Mouse (Mus musculus) urinary bladder, postnatal 36 days (tissue): ENCODE results near the gene 4930519P11Rik.

Experiments used
- DNase-seq, 2 experiments: peaks; one replicate each; pipeline ENCODE4 v3.0.0; 2022; ENCODE audit warnings: low spot score in 2 of 2, mixed read lengths in 1 of 2

The 4930519P11Rik gene

DNA sequence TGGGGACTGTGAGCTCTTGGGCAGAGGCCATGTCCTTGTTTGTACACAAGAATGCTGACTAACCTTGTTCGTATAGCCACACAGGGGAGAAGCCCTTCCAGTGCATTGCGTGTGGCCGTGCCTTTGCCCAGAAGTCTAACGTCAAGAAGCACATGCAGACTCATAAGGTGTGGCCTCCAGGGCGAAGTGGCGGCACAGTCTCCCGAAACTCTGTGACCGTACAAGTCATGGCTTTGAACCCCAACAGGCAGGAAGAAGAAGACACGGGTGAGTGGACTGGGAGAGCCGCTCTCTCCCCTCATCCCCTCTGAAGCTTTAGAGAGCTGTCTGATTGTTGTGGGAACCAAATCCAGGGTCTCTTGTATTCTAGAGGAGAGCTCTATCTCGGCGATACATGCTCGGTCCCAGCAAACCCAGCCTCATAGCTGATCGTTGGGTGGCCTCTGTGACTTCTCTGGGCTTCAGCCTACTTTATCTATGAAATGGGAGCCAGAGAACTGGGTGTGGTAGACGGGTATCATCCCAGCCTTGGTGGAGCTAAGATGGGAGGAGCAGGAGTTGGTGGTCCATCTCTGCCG is 19.1 kb upstream of the 4930519P11Rik start:
- DNase-seq: no peak

DNA sequence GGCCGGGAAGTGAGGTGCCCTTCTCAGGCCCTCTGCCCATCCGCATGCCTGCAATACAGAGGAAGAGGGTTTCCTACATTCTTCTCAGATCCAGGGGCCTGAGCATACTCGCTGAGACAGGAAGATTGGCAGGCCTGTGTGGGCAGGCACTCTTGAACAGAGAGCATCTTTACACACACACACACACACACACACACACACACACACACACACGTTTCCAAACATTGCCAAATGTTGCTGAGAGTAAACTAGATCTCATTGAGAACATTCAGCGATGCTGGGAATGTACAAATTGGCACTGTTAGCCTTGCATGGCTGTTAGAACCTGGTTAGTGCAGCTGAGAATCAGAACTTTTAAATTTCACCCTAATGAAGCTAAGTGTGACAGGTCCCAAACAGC is 17.3 kb upstream of the 4930519P11Rik start:
- no peak for DNase-seq

DNA sequence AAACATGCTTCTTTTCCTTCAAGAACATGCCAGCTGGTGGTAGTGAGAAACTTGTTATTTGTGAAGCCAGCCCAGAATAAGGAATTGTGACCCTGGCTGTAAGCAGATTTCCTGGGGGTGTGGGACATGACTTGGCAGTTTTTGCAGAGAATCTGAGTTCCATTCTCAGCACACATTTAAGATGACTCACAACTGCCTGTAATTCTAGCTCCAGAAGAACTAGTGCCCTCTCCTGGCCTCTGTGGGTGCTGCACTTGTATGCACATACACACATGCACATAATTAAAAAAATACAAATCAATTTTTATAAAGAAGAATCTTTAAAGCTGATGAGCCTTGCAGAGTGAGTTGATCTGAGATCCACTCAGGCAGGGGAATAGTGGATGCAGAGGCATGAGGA is 10.9 kb upstream of the 4930519P11Rik start:
- DNase-seq: no peak

DNA sequence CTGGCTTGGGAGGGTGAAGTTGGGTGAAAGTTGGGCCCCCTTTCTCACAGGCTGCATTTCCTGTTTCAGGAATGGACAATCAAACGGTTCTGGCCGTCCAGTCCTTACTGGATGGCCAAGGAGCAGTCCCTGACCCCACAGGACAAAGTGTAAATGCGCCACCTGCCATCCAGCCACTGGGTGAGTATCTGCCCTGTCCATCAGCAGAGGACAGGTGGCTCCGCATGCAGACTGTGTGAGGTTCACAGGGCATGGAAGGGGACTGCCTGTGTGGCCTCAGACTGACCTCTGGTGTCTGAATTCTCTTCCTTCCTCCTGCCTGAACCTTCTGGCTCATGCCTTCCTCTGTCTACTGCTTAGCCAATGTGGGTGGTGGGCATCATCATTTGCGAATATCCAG is 8.4 kb upstream of the 4930519P11Rik start:
- DNase-seq: no peak

DNA sequence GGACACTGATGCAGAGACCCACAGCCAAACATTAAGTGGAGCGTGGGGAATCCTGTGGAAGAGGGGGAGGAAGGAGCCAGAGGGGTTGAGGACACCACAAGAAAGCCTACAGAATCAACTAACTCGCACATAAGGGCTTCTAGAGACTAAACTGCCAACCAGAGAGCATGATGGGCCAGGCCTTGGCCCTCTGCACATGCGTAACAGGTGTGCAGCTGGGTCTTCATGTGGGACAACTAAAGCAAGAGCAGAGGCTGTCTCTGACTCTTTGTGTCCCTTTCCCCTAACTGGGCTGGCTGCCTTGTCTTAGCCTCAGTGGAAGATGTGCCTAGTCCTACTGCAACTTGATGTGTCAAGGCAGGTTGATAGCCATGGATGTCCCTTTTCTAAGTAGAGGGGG is 3.8 kb upstream of the 4930519P11Rik start:
- no peak for DNase-seq

DNA sequence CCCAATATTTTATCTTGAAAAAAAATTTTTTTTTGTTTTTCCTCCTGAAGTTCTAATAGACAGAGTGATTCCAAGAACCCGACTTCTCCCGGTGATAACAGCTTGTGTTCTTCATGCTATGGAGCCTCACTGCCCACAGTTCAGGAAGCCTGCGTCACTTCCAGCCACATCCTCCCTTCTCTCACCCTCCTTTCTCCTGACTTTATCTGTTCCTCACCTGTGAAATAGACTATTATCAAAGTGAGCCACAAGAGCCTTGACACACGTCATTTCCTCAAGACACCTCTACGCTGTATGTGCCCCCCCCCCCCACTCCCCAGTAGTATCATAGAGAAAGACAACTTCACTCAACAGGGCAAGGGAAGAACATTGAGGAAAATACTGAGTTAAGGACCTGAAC is 2.4 kb upstream of the 4930519P11Rik start:
- no peak for DNase-seq

DNA sequence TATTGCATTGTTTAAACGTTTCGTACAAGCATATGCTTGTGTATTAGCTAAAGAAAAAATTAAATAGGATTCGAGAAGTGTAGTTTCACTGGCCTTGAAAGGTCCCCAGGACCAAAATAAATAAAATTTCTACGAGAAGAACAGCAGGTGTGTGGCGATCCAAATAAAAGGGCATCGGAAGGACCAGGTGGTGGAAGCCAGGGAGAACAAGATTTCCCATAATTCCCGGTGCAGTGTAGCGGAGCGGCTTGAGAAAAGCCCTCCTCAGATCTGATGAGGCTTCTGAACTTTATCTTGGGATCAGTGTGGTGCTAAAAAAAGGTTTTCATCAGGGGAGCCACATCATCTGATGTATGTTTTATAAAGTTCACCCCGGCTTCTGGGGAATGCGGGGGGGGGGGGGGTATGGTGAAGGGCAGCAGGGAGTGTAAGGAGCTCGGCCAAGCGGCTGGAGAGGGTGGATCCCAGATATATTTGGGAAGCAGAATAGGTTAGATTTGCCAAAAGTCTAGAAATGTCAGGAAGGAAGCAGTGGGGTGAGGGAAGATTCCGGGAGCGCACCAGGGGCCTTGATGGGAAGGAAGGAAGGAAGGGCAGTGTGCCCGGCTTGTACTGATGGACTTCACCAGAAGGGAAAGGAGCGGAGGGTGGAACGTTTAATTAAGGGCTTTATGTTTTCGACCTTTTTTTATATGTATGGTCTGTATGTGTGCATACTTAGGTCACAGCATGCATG is 1.8 kb upstream of the 4930519P11Rik start:
- no peak for DNase-seq

DNA sequence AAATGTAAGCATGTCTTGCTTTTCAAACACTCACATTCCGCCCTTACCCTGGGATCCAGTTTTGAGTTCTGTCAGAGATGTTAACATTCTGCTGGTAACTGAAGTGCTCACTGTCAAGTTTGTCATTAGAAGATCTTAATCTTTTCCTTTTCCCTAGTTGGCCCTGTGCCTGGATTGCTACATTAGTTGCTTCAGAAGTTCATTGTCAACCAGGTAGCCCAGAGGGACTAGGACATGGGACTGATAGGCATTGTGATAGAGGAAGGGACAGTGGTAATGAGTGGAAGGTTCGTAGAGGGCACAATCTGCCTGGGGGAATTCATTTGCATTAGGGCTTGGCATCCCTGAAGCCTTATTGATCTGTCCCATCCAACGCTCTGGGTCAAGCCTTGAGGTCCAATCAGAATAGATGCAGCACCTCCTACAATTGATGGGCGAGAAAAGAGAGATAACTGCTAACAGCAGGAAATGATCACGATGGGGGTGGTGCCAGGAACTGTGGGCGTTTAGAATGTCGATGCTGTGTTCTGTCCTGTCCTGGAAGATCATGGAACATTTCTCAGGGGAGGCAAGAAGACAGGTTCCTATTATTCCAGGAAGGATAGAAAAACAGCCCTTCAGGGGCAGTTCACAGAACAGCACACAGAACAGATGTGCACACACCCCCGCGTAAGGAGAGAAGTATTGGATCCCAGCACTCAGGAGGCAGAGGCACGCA is 4.0 kb downstream of the 4930519P11Rik start:
- no peak for DNase-seq

DNA sequence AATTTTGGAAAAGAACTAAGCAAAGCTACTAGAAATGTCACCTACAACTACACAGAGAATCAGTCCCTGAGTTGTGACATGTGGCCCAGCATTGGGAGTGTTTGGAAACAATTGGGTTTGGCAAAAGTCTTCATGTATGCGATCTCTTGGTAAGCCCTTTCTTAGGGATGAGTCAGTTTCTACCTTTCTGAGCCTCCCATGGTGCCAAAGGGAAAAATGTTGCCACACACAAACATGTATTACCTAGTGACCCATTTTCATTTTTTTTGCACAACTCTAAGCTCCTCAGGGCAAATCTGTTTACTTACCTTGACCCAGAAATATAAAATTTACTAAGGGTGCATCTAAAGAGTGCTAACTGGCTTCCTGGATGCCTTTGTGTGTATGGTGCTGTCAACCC is 6.3 kb downstream of the 4930519P11Rik start:
- no peak for DNase-seq

DNA sequence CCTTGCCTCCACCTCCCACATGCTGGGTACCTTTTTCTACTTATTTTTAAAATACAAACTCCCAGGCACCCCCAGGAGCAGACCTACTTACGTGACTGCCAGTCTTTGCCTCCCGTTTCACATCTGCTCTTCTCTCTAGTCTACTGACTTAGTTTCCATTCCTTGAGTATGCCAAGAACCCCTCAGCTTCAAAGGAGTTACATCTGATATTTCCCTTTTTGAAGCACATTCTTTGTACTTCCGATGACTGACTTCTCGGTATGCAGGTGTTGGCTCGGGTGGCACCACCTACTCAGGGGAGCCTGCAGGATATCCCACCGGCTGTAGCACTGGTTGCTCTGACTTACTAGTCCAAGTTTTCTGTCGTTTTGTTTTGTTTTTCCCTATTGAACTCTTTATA is 9.1 kb downstream of the 4930519P11Rik start:
- DNase-seq: no peak

DNA sequence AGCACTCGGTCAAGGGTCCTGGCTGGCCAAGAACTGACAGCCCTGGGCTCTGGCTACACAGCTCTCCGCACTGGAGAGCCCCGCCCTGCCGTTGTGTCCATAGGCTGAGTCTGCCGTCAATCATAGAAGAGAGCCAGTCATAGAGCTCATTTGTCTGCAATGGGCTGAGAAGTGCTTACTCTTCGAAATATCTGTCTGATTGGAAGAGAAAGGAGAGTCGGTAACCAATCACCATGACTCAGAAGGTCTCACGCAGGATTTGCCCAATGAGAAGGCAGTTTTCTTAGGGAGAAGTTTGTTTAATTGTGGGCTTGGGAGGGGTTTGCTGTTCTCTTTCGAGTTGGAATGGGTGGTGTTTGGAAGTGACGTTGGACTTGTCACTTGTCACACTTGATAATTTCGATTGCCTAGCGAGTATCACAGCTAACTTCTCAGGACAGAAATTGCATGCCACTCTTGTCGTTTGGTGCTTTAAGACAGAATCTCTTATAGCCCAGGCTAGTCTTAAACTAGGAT is 9.5 kb downstream of the 4930519P11Rik start, which contains the start of gene Pxmp4:
Gene Pxmp4 (minus strand): TSS at position 71 of the 516 bp plus-strand sequence.
- DNase-seq: peak; percentile 99

DNA sequence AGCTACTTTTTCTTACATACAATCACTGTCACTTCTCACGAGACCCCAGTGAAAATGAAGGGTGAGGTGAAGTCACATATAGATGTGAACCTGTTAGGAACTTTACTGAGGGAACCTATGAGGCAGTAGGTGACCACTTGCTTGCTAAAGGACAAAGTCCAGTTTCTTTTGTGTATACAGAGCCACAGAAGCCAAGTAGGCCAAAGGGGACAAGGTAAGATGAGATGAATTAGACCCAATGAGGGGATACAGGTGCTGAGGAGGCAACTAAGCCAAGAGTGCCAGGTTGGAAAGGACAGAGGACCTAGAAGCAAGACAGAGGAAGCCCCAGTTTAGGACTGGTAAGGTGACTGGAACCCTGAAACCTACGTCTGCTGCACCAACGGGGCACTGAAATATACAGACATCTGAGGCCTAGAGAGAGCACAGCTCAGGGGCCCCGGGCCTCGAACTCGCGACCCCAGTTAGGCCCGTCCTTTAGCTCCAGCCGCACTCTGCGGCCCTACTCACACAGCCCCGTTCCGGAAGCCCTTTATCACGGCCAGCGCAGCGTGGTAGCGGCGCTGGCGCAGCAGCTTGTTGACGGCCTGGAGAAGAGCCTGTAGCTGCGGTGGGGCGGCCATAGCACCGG is 10.1 kb downstream of the 4930519P11Rik start:
- DNase-seq: no peak

DNA sequence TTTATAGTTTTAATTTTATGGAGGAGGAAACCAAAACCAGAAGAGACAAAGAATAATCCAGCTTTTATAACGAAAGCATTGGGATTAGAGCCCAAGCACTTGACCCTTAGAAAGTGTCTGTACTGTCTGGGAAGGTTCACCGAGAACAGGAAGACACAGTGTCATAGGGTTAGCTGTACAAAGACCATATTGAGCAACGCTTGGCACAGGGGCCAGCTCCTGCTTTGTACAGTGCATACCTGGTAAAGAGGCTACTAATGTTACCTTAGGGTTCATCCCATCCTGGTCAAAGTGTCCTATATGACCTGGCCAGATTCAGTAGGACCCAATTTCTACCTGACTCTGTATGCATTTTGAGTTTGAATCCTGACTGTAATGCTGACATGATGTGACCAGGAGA is 11.9 kb downstream of the 4930519P11Rik start:
- no peak for DNase-seq

DNA sequence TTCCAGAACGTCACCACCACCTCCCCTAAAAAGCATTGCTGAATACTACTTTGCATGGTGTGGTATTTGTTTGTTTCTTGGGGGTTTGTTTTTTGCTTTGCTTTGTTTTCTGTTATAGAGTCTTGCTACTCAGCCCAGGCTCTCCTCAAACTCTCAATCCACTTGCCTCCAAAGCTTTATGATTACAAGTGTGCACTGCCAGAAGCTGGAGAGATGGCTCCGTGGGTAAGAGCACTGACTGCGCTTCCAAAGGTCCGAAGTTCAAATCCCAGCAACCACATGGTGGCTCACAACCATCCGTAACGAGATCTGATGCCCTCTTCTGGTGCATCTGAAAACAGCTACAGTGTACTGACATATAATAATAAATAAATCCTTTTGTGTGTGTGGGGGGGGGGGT is 12.7 kb downstream of the 4930519P11Rik start:
- no peak for DNase-seq

DNA sequence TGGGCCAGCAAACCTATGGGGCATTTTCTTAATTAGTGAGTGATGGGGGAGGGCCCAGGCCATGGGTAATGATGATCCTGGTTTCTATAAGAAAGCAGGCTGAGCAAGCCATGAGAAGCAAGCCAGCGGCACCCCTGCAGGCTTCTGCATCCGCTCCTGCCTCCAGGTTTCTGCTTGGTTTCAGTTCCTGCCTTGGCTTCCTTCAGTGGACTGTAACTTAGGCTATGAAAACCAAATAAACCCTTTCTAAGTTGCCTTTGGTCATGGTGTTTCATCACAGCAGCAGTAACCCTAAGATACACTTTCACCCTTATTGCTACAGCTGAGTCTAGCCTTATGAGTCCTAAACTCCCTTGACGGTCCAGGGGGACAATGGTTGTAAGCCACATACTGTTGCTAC is 15.8 kb downstream of the 4930519P11Rik start:
- no peak for DNase-seq

DNA sequence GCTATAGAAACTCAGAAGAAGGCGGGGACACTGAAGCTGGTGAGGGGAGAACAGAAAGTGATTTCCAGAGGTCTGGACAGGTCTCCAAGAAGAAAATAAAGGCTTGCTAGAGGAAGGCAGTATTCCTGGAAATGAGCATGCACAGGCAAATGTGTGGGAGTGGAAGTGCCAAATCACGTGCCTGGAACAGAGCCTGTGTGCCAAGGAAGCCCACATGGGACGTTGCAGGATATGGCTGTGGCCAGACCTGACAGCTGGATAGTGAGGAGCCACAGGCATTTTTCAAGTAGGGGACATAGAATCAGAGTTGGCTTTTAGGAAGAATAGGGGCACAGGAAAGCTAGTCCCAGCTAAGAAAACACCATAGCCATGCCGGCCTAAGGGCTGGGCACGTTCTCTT is 17.5 kb downstream of the 4930519P11Rik start:
- DNase-seq: peak in 1 of 2 experiments; percentile 42

DNA sequence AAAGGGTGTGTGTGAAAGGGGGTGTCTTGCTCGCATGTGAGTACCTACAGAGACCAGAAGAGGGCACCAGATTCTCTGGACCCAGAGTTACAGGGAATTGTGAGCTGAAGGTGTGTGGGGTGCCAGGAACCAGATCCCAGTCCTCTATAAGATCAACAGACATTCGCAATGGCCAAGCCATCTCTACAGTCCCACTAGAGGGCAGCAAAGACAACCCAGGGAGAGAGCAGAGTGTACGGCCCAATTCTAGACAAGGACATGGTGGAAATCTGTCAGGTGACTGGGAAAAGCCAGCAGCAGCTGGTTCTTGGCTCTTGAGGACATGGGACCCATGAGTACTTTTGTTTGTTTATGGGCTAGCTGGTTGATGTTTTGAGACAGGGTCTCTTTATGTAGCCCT is 20.2 kb downstream of the 4930519P11Rik start:
- no peak for DNase-seq

DNA sequence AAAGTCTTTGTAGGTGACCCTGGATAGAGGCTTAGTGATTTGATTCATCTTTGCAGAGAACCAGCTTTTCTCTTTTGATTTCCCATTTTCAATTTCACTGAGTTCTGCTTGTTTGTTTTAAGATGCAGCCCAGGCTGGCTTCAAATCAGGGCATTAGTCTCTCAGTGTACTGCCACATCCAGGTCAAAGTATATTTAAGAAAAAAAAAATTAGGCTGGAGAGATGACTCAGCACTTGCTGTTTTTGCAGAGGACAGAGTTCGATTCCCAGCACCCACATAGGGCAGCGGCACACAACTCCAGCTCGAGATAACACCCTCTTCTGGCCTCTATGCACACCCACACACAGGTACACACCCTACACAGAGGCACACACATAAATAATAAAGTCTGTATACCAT is 22.0 kb downstream of the 4930519P11Rik start:
- no peak for DNase-seq

DNA sequence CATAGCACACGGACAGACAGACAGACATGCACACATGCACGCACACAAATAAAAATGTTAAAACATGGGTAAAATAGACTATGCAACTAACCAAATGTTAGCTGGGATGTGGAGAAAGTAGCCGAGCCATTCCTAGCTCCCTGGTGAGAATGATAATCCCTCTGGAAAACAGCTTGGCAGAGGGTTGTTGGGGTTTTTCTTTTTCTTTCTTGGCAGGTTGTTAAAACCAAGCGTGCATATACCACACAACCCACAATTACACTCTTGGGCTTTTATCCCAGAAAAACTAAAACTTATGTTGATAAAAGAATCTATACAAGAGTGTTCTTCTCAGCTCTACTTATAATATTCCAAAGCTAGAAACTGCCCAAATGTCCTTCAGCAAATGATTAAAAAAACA is 24.2 kb downstream of the 4930519P11Rik start:
- no peak for DNase-seq

DNA sequence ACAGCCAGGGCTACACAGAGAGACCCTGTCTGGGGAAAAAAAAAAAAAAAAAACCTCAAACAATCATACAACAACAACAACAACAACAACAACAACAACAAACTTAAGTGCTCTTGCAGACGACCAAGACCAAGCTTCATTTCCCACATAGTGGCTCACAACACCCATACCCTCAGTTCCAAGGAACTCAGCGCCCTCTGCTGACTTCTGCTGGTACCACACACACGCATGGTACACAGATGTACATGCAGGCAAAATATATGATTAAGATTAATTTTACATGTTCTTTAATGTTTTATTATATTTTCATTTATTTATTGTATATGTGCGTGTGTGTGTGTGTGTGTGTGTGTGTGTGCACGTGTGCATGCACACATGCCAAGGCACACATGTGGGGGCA is 26.8 kb downstream of the 4930519P11Rik start:
- DNase-seq: no peak

DNA sequence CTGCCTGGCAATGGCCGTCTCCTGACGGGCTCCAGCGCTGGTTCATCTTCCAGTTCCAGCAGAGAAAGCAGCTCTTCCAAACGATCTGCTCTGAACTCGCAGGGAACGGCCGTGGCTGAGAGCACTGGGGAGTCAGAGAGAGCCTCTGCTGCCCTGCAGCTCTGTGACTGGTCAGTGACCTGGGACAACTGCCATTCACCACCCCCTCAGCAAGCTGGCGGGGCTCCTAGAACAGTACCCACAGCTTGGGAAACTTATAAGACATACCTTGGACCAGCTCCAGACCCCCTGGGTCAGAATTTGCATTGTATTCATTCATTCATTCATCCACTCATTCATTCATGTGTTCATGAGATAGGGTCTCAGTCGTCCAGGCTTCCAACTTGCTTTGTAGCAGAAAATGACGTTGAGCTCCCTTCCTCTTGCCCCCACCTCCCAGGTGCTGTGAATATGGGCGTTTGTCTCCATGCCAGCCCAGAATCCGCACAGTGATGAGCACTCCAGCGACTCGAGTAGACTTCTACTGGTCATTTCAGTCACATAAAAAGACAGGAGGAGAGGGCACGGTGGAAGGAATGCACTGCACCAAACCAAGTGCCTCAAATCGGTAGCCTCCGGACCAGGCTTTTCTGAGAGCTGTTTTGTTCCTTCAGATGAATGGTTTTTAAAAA is 28.2 kb downstream of the 4930519P11Rik start:
- DNase-seq: no peak
